Mouse (Mus musculus): ENCODE data around the gene Nmrk2. TPM values are rescaled to one million over a fixed set of nuclear protein-coding genes. Genes with fewer than 3 reads are reported as not detected.
A peak's percentile ranks its signal among the peaks of the same experiment; 100 is the strongest.
"Not testable (repeated sequence)": the region's sequence is repeated elsewhere in the genome, so short reads cannot be mapped to it uniquely, and the experiment has no call there.

The Nmrk2 gene
- polyA plus RNA-seq, 1 experiment: not detected

- peak; percentile 67; the same call in 1 of the 2 replicates for TF ChIP-seq CTCF (IDR thresholded peaks at IDR 0.05; ENCODE audit: borderline replicate concordance, insufficient read depth, low read length)
- no peak for TF ChIP-seq POLR2A (IDR thresholded peaks at IDR 0.05; ENCODE audit: low read depth, low read length)
- H3K4me3 ChIP-seq (ENCODE audit: insufficient read depth, low read length): no peak overlapping the region
- peaks cover under 1% of the 10 kb centered on the region; the same call in 1 of the 2 replicates for H3K4me1 ChIP-seq (ENCODE audit: control insufficient read depth, insufficient read depth, low read length)
- no peak overlapping the region for H3K27ac ChIP-seq (ENCODE audit: insufficient read depth, low read length)
These were observed 11.5 kb downstream of the Nmrk2 start for GRCm38 (mm10) chr10:81190236-81190911.

GRCm38 (mm10) chr10:81189821-81190220 lies 12.0 kb downstream of the Nmrk2 start:
- no peak for TF ChIP-seq POLR2A (IDR thresholded peaks at IDR 0.05; ENCODE audit: low read depth, low read length)
- no peak for TF ChIP-seq CTCF (IDR thresholded peaks at IDR 0.05; ENCODE audit: borderline replicate concordance, insufficient read depth, low read length)
- Histone ChIP-seq H3K4me1 (ENCODE audit: control insufficient read depth, insufficient read depth, low read length) (peaks cover 2% of the 10 kb centered on the region; the same call in 1 of the 2 replicates), H3K27ac (ENCODE audit: insufficient read depth, low read length) (no peak overlapping the region), H3K4me3 (ENCODE audit: insufficient read depth, low read length) (no peak overlapping the region)

- H3K4me3 ChIP-seq (ENCODE audit: insufficient read depth, low read length): no peak overlapping the region
- H3K4me1 ChIP-seq (ENCODE audit: control insufficient read depth, insufficient read depth, low read length): peaks cover 5% of the 10 kb centered on the region
- TF ChIP-seq POLR2A (IDR thresholded peaks at IDR 0.05; ENCODE audit: low read depth, low read length) (no peak), CTCF (IDR thresholded peaks at IDR 0.05; ENCODE audit: borderline replicate concordance, insufficient read depth, low read length) (no peak)
- no peak overlapping the region for H3K27ac ChIP-seq (ENCODE audit: insufficient read depth, low read length)
These were observed 14.7 kb downstream of the Nmrk2 start for GRCm38 (mm10) chr10:81187161-81187560.

GRCm38 (mm10) chr10:81184765-81185164 lies 17.1 kb downstream of the Nmrk2 start:
- Histone ChIP-seq H3K27ac (ENCODE audit: insufficient read depth, low read length) (peak overlapping the region; percentile 62; the same call in 1 of the 2 replicates), H3K4me3 (ENCODE audit: insufficient read depth, low read length) (no peak overlapping the region), H3K4me1 (ENCODE audit: control insufficient read depth, insufficient read depth, low read length) (peaks cover 8% of the 10 kb centered on the region)
- TF ChIP-seq POLR2A (IDR thresholded peaks at IDR 0.05; ENCODE audit: low read depth, low read length) (no peak), CTCF (IDR thresholded peaks at IDR 0.05; ENCODE audit: borderline replicate concordance, insufficient read depth, low read length) (no peak)

DNA sequence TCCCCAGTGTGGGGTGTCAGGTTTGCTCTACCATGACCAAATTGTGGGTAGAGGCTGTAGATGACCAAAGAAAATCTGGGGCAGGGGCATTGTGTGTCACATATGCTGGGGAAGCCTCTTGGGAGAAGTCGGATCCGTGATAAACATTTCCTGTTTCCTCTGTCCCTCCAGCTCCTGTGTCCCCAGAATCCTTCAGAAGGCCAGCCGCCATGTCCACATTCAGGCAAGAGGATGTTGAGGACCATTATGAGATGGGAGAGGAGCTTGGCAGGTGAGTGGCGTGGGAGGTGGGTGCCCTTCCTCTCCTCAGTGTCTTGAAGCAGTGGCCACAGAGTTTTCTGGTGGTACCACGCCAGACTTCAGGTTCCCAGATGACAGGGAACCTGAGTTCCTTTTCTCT lies 18.0 kb downstream of the Nmrk2 start, which contains the start of gene 4930442H23Rik:
TSS of gene 4930442H23Rik (minus strand) at position 45 of the 400 bp plus-strand sequence.
- TF ChIP-seq CTCF (IDR thresholded peaks at IDR 0.05; ENCODE audit: borderline replicate concordance, insufficient read depth, low read length) (no peak), POLR2A (IDR thresholded peaks at IDR 0.05; ENCODE audit: low read depth, low read length) (no peak)
- Histone ChIP-seq H3K4me1 (ENCODE audit: control insufficient read depth, insufficient read depth, low read length) (peaks cover 11% of the 10 kb centered on the region), H3K27ac (ENCODE audit: insufficient read depth, low read length) (peak within 1 kb of the TSS; percentile 70), H3K4me3 (ENCODE audit: insufficient read depth, low read length) (peak within 1 kb of the TSS; percentile 44)

DNA sequence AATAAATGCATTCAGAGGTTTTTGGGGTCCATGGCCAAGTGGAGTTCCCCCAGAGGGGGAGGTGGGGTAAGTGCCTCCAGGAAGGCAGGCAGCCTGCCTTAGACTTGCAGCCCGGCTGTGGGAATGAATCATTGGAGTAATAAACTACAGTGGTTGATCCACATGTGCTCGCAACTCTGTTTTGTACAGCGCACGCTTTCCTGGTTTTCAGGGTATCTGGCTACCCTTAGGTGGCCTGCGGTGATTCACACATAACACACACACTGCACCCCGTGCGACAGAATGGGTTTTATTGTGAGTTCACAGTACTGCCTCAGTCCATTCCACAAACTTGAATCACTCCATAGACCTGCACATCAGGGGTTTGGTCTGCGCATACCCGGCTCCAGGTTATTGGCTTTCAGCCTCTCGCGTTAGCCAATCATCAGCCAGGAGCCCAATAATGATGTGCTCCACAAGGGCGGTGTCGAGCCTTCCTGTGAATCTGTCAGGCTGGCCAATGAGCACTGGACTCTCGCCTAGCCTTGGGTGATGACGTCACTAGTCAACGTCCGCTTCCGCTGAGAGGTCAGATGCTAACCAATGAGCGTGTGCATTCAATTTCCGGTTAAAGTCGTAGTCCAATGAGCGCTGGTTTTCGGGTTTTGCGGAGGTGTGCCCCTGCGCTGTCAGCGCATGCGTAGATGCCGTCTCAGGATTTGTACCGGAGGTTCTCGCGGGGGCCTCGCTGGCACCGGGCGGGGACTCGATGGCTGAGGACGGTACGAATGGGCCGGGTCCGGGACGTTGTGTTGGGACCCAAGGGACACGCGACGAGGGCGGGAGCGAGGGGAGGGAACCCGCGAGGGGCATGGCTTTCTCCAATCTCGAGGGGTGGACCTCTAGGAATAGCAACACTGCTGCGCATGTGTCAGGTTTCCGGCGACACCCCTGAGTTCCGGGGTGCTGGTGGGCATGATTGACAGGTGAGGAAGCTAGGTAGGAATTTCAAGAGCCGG lies 19.2 kb downstream of the Nmrk2 start, which contains the start of gene Dapk3:
TSS of gene Dapk3 (plus strand) at position 670 of the 998 bp plus-strand sequence.
- Histone ChIP-seq H3K4me1 (ENCODE audit: control insufficient read depth, insufficient read depth, low read length) (peaks cover 14% of the 10 kb centered on the region), H3K4me3 (ENCODE audit: insufficient read depth, low read length) (peak within 1 kb of the TSS; percentile 44), H3K27ac (ENCODE audit: insufficient read depth, low read length) (peak within 1 kb of the TSS; percentile 70)
- TF ChIP-seq CTCF (IDR thresholded peaks at IDR 0.05; ENCODE audit: borderline replicate concordance, insufficient read depth, low read length) (no peak), POLR2A (IDR thresholded peaks at IDR 0.05; ENCODE audit: low read depth, low read length) (peak; percentile 89)

DNA sequence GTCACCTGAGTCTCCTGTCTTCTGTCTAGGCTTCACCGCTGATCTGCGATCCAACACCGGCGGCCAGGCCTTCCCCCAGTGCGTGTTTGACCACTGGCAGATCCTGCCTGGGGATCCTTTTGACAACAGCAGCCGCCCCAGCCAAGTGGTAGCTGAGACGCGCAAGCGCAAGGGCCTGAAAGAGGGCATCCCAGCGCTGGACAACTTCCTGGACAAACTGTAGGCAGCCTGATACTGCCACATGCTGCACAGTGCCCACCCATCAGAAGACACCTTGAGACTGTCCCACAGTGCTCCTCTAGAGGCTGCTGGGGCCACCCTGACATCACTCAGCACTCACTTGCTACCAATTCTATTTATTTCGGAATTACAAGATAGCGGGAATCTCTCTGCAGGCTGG lies 20.0 kb downstream of the Nmrk2 start:
- H3K4me1 ChIP-seq (ENCODE audit: control insufficient read depth, insufficient read depth, low read length): peaks cover 14% of the 10 kb centered on the region
- H3K27ac ChIP-seq (ENCODE audit: insufficient read depth, low read length); H3K4me3 ChIP-seq (ENCODE audit: insufficient read depth, low read length): not testable (repeated sequence)

- TF ChIP-seq POLR2A (IDR thresholded peaks at IDR 0.05; ENCODE audit: low read depth, low read length) (no peak), CTCF (IDR thresholded peaks at IDR 0.05; ENCODE audit: borderline replicate concordance, insufficient read depth, low read length) (no peak)
- Histone ChIP-seq H3K27ac (ENCODE audit: insufficient read depth, low read length) (no peak overlapping the region), H3K4me3 (ENCODE audit: insufficient read depth, low read length) (no peak overlapping the region), H3K4me1 (ENCODE audit: control insufficient read depth, insufficient read depth, low read length) (peaks cover 14% of the 10 kb centered on the region)
These were observed 20.9 kb downstream of the Nmrk2 start for GRCm38 (mm10) chr10:81180946-81181345.

DNA sequence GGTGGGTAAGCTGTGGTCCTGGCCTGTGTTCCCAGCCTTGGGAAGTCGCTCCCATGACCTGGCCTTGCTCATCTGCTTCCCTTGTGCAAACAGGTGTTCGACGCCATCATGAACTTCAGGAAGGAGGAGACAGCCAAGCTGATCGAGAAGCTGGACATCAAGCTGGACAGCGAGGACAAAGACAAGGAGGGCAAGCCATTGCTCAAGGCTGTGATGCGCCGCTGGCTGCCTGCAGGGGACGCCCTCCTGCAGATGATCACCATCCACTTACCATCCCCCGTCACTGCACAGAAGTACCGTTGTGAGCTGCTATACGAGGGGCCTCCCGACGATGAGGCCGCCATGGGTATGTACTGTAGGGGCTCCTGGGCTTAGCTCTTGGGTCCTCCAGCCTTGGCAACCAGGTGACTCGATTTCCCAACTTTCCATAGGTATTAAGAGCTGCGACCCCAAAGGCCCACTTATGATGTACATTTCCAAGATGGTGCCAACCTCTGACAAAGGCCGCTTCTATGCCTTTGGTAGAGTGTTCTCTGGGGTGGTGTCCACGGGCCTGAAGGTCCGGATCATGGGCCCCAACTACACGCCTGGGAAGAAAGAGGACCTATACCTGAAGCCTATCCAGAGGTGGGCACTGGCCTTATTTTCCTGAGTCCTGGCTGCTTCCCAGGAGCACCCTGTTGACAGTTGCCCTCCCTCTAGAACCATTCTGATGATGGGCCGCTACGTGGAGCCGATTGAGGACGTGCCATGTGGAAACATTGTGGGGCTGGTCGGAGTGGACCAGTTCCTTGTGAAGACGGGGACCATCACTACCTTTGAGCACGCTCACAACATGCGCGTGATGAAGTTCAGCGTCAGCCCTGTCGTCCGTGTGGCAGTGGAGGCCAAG lies 22.2 kb downstream of the Nmrk2 start:
- Histone ChIP-seq H3K4me3 (ENCODE audit: insufficient read depth, low read length) (no peak overlapping the region), H3K27ac (ENCODE audit: insufficient read depth, low read length) (no peak overlapping the region), H3K4me1 (ENCODE audit: control insufficient read depth, insufficient read depth, low read length) (peaks cover 14% of the 10 kb centered on the region)
- TF ChIP-seq CTCF (IDR thresholded peaks at IDR 0.05; ENCODE audit: borderline replicate concordance, insufficient read depth, low read length) (peak; percentile 34; the same call in 1 of the 2 replicates), POLR2A (IDR thresholded peaks at IDR 0.05; ENCODE audit: low read depth, low read length) (no peak)

All from embryonic fibroblast, embryonic 13.5 days (primary cell).